Mouse (Mus musculus): ENCODE results near the gene Xlr. TPM values are rescaled to one million over a fixed set of nuclear protein-coding genes. Genes with fewer than 3 reads are reported as not detected.

Gene Xlr
- 3.8 TPM for polyA plus RNA-seq (2014; fragmentation: Illumina TruSeq; extraction: RNeasy Lipid Tissue Mini Kit (QIAGEN cat#74804); ENCODE audit: low read depth, low replicate concordance)

DNA sequence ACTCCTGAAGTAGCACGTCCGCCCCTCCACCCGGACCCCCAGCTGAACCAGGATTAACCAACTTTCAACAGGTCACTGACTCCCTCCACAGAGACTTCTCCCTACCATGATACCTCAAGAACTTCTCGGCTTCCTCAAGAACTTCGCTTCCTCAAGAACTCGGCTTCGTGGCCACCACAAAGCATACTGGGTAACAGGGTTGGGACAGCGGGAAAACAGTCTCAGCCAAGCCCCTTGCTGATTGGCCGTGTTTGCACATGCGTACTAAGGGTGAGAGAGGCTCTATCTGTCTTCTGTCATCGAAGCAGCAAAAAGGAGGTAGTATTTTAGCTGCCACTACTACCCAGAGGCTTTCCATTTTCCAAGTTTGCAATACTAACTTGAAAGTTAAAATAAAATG is at the start of gene Xlr:
TSS of gene Xlr (minus strand) at position 188 of the 400 bp plus-strand sequence.

DNA sequence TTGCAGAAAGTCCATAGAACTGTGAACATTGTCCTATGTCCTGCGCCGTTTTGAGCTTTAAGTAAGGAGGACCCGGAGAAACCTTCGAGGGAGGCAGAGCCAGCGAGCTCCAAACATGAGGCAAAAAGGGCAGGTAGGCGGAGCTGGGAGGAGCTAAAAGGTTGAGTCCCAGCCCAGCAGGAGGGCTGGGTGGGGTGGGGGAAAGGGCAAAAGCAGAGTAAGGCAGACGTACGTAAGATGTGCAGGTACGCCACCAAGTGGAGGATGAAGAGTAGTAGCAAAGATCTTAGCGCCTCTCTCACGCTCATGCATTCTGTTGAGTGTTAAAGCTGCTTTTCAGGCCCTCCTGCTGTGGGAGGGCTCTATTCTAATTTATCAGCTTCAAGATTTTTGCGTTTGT is 21.2 kb downstream of the Xlr start, which contains the start of gene Zfp36l3:
TSS of gene Zfp36l3 (minus strand) at position 119 of the 400 bp plus-strand sequence.

DNA sequence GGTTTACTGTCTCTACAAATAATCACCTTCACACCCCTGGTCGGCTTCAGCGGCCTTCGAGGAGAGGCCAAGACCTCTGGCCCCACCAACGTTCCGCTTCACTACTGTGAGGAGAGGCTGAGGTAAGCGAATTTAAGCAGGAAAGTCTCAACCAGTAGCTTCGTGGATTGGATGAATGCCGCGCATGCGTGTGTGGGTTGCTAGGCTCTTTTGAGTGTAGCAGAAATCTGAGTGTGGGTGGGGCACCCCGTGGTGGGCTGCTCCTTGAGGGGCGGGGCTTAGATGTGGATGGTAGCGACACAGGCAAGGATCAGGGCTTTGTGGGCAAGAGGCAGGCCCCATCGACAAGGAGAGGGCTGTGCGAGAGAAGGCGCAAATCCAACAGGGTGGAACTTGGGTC is 39.8 kb downstream of the Xlr start, which contains the start of gene 1700013H16Rik:
TSS of gene 1700013H16Rik (minus strand) at position 96 of the 400 bp plus-strand sequence.

Other genes starting within 250 kb of the Xlr start
- gene Rtl8c, start 189.7 kb downstream of the Xlr start, polyA plus RNA-seq (2014; fragmentation: Illumina TruSeq; extraction: RNeasy Lipid Tissue Mini Kit (QIAGEN cat#74804); ENCODE audit: low read depth, low replicate concordance): not detected
- gene Gm14597, start 188.7 kb downstream of the Xlr start, polyA plus RNA-seq (2014; fragmentation: Illumina TruSeq; extraction: RNeasy Lipid Tissue Mini Kit (QIAGEN cat#74804); ENCODE audit: low read depth, low replicate concordance): not detected
- 2.7 TPM for gene Rtl8a, start 154.0 kb downstream of the Xlr start, polyA plus RNA-seq (2014; fragmentation: Illumina TruSeq; extraction: RNeasy Lipid Tissue Mini Kit (QIAGEN cat#74804); ENCODE audit: low read depth, low replicate concordance)
- gene Rtl8b, start 127.3 kb downstream of the Xlr start, polyA plus RNA-seq (2014; fragmentation: Illumina TruSeq; extraction: RNeasy Lipid Tissue Mini Kit (QIAGEN cat#74804); ENCODE audit: low read depth, low replicate concordance): 0.69 TPM
- not detected for gene 4930502E18Rik, start 72.9 kb downstream of the Xlr start, polyA plus RNA-seq (2014; fragmentation: Illumina TruSeq; extraction: RNeasy Lipid Tissue Mini Kit (QIAGEN cat#74804); ENCODE audit: low read depth, low replicate concordance)
- gene 1700013H16Rik, start 39.9 kb downstream of the Xlr start, polyA plus RNA-seq (2014; fragmentation: Illumina TruSeq; extraction: RNeasy Lipid Tissue Mini Kit (QIAGEN cat#74804); ENCODE audit: low read depth, low replicate concordance): not detected
- not detected for gene Zfp36l3, start 21.3 kb downstream of the Xlr start, polyA plus RNA-seq (2014; fragmentation: Illumina TruSeq; extraction: RNeasy Lipid Tissue Mini Kit (QIAGEN cat#74804); ENCODE audit: low read depth, low replicate concordance)